Mouse (Mus musculus): ENCODE data around the gene Gm11034.

The Gm11034 gene

GRCm38 (mm10) chr8:72211846-72212245 lies 1.6 kb downstream of the Gm11034 start:
- DNase-seq (ENCODE audit: inconsistent age in 2 of 2, low spot score in 1 of 2) = no peak

GRCm38 (mm10) chr8:72210710-72211109 lies 2.7 kb downstream of the Gm11034 start:
- no peak for DNase-seq (ENCODE audit: inconsistent age in 2 of 2, low spot score in 1 of 2)

- DNase-seq (ENCODE audit: inconsistent age in 2 of 2, low spot score in 1 of 2) = no peak
These were observed 3.2 kb downstream of the Gm11034 start for GRCm38 (mm10) chr8:72210222-72210621.

GRCm38 (mm10) chr8:72208582-72208981 lies 4.9 kb downstream of the Gm11034 start:
- DNase-seq (ENCODE audit: inconsistent age in 2 of 2, low spot score in 1 of 2) = no peak

GRCm38 (mm10) chr8:72197997-72198396 lies 15.4 kb downstream of the Gm11034 start:
- DNase-seq (ENCODE audit: inconsistent age in 2 of 2, low spot score in 1 of 2) = no peak

- no peak for DNase-seq (ENCODE audit: inconsistent age in 2 of 2, low spot score in 1 of 2)
These were observed 21.4 kb downstream of the Gm11034 start for GRCm38 (mm10) chr8:72192065-72192464.

GRCm38 (mm10) chr8:72190215-72190539 lies 23.3 kb downstream of the Gm11034 start:
- no peak for DNase-seq (ENCODE audit: inconsistent age in 2 of 2, low spot score in 1 of 2)

- DNase-seq (ENCODE audit: inconsistent age in 2 of 2, low spot score in 1 of 2) = no peak
These were observed 23.8 kb downstream of the Gm11034 start, which contains the start of gene Hsh2d for GRCm38 (mm10) chr8:72189417-72190214. TSS of gene Hsh2d (plus strand) at chr8:72189638.

- no peak for DNase-seq (ENCODE audit: inconsistent age in 2 of 2, low spot score in 1 of 2)
These were observed 25.6 kb downstream of the Gm11034 start for GRCm38 (mm10) chr8:72187793-72188331.

GRCm38 (mm10) chr8:72183554-72184202 lies 29.8 kb downstream of the Gm11034 start:
- peak in 1 of 2 experiments; percentile 64 for DNase-seq (ENCODE audit: inconsistent age in 2 of 2, low spot score in 1 of 2)

GRCm38 (mm10) chr8:72177346-72177925 lies 36.0 kb downstream of the Gm11034 start:
- peak; percentile 67 to 93 for DNase-seq (ENCODE audit: inconsistent age in 2 of 2, low spot score in 1 of 2)

GRCm38 (mm10) chr8:72169681-72170249 lies 43.7 kb downstream of the Gm11034 start:
- no peak for DNase-seq (ENCODE audit: inconsistent age in 2 of 2, low spot score in 1 of 2)

- DNase-seq (ENCODE audit: inconsistent age in 2 of 2, low spot score in 1 of 2) = no peak
These were observed 44.3 kb downstream of the Gm11034 start for GRCm38 (mm10) chr8:72169098-72169668.
